Mouse (Mus musculus) kidney, postnatal 0 days (tissue): Measurements from ENCODE around the gene Grk2. TPM values are rescaled to one million over a fixed set of nuclear protein-coding genes. Genes with fewer than 3 reads are reported as not detected.

Experiments
- ATAC-seq: fragments of 200-750 bp; cut with Nextera tagmentation; replicated peaks from 2 replicates; pipeline ENCODE4 v1.8.0; 2017; ENCODE audit warnings: low read depth, moderate number of reproducible peaks, moderate TSS enrichment, moderate library complexity; ENCODE audit not compliant: low FRiP score
- DNase-seq: peaks from one replicate; pipeline ENCODE4 v3.0.0-alpha.2; 2016; ENCODE audit warnings: low spot score
- H3K27ac ChIP-seq: fragments of 300-500 bp; sonication (generic); 2 replicates; pipeline ENCODE4 v1.5.1; 2014; ENCODE audit warnings: mild to moderate bottlenecking
- H3K27me3 ChIP-seq: fragments of 300-500 bp; sonication (generic); 2 replicates; pipeline ENCODE4 v1.6.1; 2014; ENCODE audit warnings: low read length, mixed read lengths; ENCODE audit not compliant: insufficient read depth
- H3K36me3 ChIP-seq: fragments of 300-500 bp; sonication (generic); 2 replicates; pipeline ENCODE4 v1.6.1; 2014; ENCODE audit warnings: low read length, mixed read lengths; ENCODE audit not compliant: insufficient read depth
- H3K4me1 ChIP-seq: fragments of 300-500 bp; sonication (generic); replicated peaks from 2 replicates; pipeline ENCODE4 v1.6.1; 2014; ENCODE audit warnings: antibody characterized with exemption, low read length, mixed read lengths; ENCODE audit not compliant: insufficient read depth
- H3K4me2 ChIP-seq: fragments of 300-500 bp; sonication (generic); 2 replicates; pipeline ENCODE4 v1.6.1; 2014; ENCODE audit warnings: mild to moderate bottlenecking, low read length, moderate library complexity, mixed read lengths
- H3K4me3 ChIP-seq: fragments of 300-500 bp; sonication (generic); replicated peaks from 2 replicates; pipeline ENCODE4 v1.5.1; 2014; ENCODE audit warnings: low read depth, low read length
- H3K9ac ChIP-seq: fragments of 300-500 bp; sonication (generic); 2 replicates; pipeline ENCODE4 v1.6.1; 2014; ENCODE audit warnings: low read depth, low read length
- H3K9me3 ChIP-seq: fragments of 300-500 bp; sonication (generic); replicated peaks from 2 replicates; pipeline ENCODE4 v1.6.1; 2016; ENCODE audit warnings: low read length, inconsistent platforms, mixed read lengths
- CTCF ChIP-seq: IDR thresholded peaks from 2 replicates; pipeline ENCODE4 v1.5.1; 2016; ENCODE audit warnings: antibody characterized with exemption, low read depth, mild to moderate bottlenecking, moderate library complexity
- WGBS: fragments of 180-500 bp; shearing (Covaris S2); extraction: QIAGEN DNeasy Blood & Tissue Kit; methylation state at CpG from one replicate; pipeline ENCODE4 v1.1.7; 2014; 5-methylcytosine and 5-hydroxymethylcytosine counted together
- polyA plus RNA-seq: library from polyadenylated mRNA; unstranded; fragments of >200 nt; fragmentation: Nextera tagmentation; extraction: Ambion mirVana; gene quantifications from 2 replicates; pipeline ENCODE4 v1.2.1, GENCODE M21; 2015

Grk2 gene
- polyA plus RNA-seq, 1 experiment from 2014 or later = 14.4 TPM

- Histone ChIP-seq H3K27ac (no peak overlapping the region), H3K4me3 (no peak overlapping the region), H3K4me2 (no peak overlapping the region), H3K9ac (no peak overlapping the region), H3K36me3 (peaks cover 84% of the 10 kb centered on the region), H3K9me3 (no peaks in the 10 kb centered on the region), H3K4me1 (no peaks in the 10 kb centered on the region), H3K27me3 (no peaks in the 10 kb centered on the region)
- no peak for TF ChIP-seq CTCF
- 100% methylated on average over 1 of the region's 1 CpGs for WGBS
- ATAC-seq (no peak), DNase-seq (no peak)
These were observed 15.6 kb upstream of the Grk2 start for GRCm38 (mm10) chr19:4321622-4322021.

GRCm38 (mm10) chr19:4319272-4319671, 13.2 kb upstream of the Grk2 start:
- H3K27me3 ChIP-seq = no peaks in the 10 kb centered on the region
- H3K4me1 ChIP-seq = no peaks in the 10 kb centered on the region
- no peak overlapping the region for H3K4me2 ChIP-seq
- H3K9me3 ChIP-seq = no peaks in the 10 kb centered on the region
- no peak for ATAC-seq
- no peak for TF ChIP-seq CTCF
- no peak overlapping the region for H3K9ac ChIP-seq
- DNase-seq = no peak
- H3K27ac ChIP-seq = no peak overlapping the region
- 73% methylated on average over 4 of the region's 4 CpGs for WGBS
- no peak overlapping the region for H3K4me3 ChIP-seq
- H3K36me3 ChIP-seq = peaks cover 63% of the 10 kb centered on the region

- H3K27me3 ChIP-seq = no peaks in the 10 kb centered on the region
- H3K36me3 ChIP-seq = peaks cover 46% of the 10 kb centered on the region
- DNase-seq (no peak), ATAC-seq (no peak)
- no peak overlapping the region for H3K4me3 ChIP-seq
- H3K9ac ChIP-seq = no peak overlapping the region
- H3K27ac ChIP-seq = no peak overlapping the region
- WGBS = 92% methylated on average over 3 of the region's 3 CpGs
- H3K4me2 ChIP-seq = no peak overlapping the region
- no peaks in the 10 kb centered on the region for H3K9me3 ChIP-seq
- no peaks in the 10 kb centered on the region for H3K4me1 ChIP-seq
- no peak for TF ChIP-seq CTCF
These were observed 11.2 kb upstream of the Grk2 start for GRCm38 (mm10) chr19:4317181-4317580.

DNA sequence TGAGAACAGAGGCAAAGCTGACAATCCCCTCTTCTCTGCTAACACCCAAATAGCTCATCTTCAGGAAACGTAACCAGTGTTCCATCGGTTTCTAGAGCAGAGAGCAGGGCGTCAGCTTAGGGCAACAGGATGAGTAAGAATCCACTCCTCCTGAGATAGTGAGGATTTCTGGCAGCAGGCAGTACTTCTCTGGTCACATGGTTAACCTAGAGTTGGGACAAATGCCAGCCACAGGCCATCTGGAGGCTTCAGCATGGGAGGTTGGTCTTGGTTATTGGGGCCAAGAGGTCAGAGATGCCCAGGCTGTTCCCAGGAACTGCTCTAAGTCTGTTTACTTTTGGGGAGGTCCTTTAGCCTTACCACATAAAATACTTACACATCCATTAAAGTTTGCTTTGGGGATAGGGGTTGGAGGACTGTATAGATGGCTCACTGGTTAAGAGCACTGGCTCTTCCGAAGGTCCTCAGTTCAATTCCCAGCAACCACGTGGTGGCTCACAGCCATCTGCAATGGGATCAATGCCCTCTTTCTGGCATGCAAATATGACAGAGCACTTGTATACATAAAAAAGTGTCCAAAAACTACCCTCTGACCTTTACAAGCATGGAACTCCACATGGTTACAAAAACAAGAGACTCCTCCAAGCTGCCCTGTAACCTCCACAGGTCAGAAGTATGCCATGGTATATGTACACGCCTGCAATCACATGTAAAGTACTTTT, 9.4 kb upstream of the Grk2 start:
- H3K4me3 ChIP-seq = no peak overlapping the region
- WGBS = 72% methylated on average over 6 of the region's 6 CpGs
- H3K27me3 ChIP-seq = no peaks in the 10 kb centered on the region
- no peaks in the 10 kb centered on the region for H3K9me3 ChIP-seq
- H3K27ac ChIP-seq = no peak overlapping the region
- H3K36me3 ChIP-seq = peaks cover 30% of the 10 kb centered on the region
- no peak overlapping the region for H3K4me2 ChIP-seq
- H3K9ac ChIP-seq = no peak overlapping the region
- DNase-seq (no peak), ATAC-seq (0 out of 2 replicates have a peak, but pooled peaks have one; percentile 40)
- no peaks in the 10 kb centered on the region for H3K4me1 ChIP-seq
- TF ChIP-seq CTCF = no peak

DNA sequence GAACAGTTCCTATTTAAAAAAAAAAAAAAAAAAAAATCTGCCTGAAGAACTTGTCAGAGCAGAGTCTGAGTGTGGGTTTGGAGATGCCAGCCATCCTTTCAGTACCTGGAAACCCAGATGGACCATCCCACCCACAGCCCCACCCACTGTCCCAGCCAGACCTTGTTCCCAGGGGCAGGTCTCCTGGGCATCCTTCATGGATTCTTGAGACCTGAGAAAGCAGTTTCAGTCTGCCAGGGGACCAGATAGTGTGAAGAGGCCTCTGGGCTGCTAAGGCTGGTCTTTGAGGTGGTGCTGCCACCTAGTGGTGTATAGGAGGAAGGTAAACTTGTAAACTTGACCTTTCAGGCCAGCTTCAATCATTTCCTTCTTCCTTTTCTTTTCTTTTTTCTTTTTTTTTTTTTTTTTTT, 3.8 kb upstream of the Grk2 start:
- peak; percentile 84 for TF ChIP-seq CTCF
- Histone ChIP-seq H3K36me3 (no peaks in the 10 kb centered on the region), H3K9ac (no peak overlapping the region), H3K9me3 (no peaks in the 10 kb centered on the region), H3K27me3 (no peaks in the 10 kb centered on the region), H3K4me1 (peaks cover 4% of the 10 kb centered on the region; the same call in 1 of the 2 replicates), H3K4me2 (no peak overlapping the region), H3K27ac (no peak overlapping the region), H3K4me3 (no peak overlapping the region)
- ATAC-seq (0 out of 2 replicates have a peak, but pooled peaks have one; percentile 25), DNase-seq (peak; percentile 94)

DNA sequence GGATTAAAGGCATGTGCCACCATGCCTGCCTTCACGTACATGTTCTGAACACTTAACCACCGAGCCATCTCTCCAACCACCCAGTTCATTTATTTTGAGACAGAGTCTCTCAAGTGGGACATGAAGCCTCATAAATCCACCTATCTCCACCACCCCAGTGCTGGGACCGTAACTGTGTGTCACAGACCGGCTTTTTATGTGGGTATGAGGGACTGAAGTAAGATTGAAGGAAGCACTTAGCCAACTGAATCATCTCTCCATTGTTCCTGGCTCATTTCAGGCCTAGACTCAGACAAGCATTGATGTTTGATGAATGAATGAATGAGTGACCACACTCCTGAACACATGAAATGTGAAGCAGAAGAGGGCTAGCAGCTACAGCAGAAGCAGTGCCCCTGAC, 3.3 kb upstream of the Grk2 start:
- WGBS = 83% methylated on average over 4 of the region's 4 CpGs
- no peak for ATAC-seq
- no peak for DNase-seq
- H3K27ac ChIP-seq = no peak overlapping the region
- H3K36me3 ChIP-seq = no peaks in the 10 kb centered on the region
- no peak overlapping the region for H3K4me2 ChIP-seq
- no peak overlapping the region for H3K4me3 ChIP-seq
- H3K27me3 ChIP-seq = no peaks in the 10 kb centered on the region
- TF ChIP-seq CTCF = no peak
- peaks cover 9% of the 10 kb centered on the region for H3K4me1 ChIP-seq
- H3K9me3 ChIP-seq = no peaks in the 10 kb centered on the region
- H3K9ac ChIP-seq = no peak overlapping the region
